Mouse (Mus musculus) left cerebral cortex, adult 2 months (tissue): ENCODE data around the gene Fem1a. TPM values are rescaled to one million over a fixed set of nuclear protein-coding genes. Genes with fewer than 3 reads are reported as not detected.
A peak's percentile ranks its signal among the peaks of the same experiment; 100 is the strongest.

Experiments used
- DNase-seq, 2 experiments: peaks; one replicate each; pipeline ENCODE4 v3.0.0; 2021 to 2022; ENCODE audit warnings: low spot score in 2 of 2, mixed read lengths in 1 of 2; ENCODE audit errors: extremely low spot score in 1 of 2
- H3K27ac ChIP-seq: fragments of 200-600 bp; 2 replicates; pipeline ENCODE4 v1.8.1; 2022
- H3K4me3 ChIP-seq: fragments of 200-600 bp; 2 replicates; pipeline ENCODE4 v1.8.1; 2022
- CTCF ChIP-seq: fragments of 200-600 bp; IDR thresholded peaks from 2 replicates; pipeline ENCODE4 v1.8.1; 2022; ENCODE audit warnings: antibody characterized with exemption, mild to moderate bottlenecking, moderate library complexity
- intact Hi-C: fragments of 180-260 bp; cut with DNase I; formaldehyde crosslinking; loops from one replicate; pipeline ENCODE4 v1.15.1; 2025
- long read RNA-seq, 2 experiments: library from polyadenylated mRNA; stranded (forward); transcript quantifications; one replicate each; pipeline ENCODE4 v2.0.0; 2021; ENCODE audit warnings: borderline mapping rate in 2 of 2
- total RNA-seq, 2 experiments: library from RNA; stranded (reverse); gene quantifications; 2 replicates each; pipeline ENCODE4 v1.2.3; 2021

Gene Fem1a
- 10 to 100 TPM; 31.8 to 34.6 TPM for total RNA-seq
- long read RNA-seq, experiment 1, full-length matches to known transcripts: 47 of 48 reads
- long read RNA-seq, experiment 1, partial matches to known transcripts: 0 of 48 reads
- long read RNA-seq, experiment 1, other reads (novel, unspliced or antisense): 1 of 48 reads
- long read RNA-seq, experiment 2, full-length matches to known transcripts: 40 of 41 reads
- long read RNA-seq, experiment 2, partial matches to known transcripts: 0 of 41 reads
- long read RNA-seq, experiment 2, other reads (novel, unspliced or antisense): 1 of 41 reads

DNA sequence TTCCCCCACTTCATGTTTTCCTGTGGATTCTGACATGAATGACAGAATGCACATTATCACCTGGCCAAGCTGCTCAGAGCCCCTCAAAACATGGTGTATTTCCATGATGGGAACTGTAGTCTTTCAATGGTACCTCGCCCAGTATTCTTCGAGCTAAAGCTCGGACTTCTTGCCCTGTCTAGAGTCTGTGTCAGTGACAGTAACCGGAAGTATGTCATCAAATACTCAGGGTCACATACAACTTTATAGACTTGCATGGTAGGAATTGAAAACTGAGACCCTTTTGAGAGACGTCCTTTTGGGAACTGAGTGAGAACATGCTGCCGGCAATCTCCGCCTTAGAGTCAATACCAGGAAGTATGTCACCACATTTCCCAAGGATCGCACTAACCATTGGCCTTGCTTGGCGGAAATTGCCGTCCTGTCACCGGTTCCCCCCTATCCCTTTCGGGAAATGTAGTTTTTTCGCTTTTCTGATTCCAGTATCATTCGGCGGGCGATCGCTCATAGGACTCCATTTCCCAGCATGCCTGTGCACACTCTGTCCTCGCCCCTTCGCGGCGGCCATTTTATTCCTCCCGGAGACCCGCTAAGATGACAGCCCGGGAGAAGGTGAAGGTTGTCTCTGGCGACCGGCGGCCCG is at the start of gene Fem1a:
Gene Fem1a (plus strand): TSS at position 572 of the 643 bp plus-strand sequence.
- intact Hi-C loops: loop anchor here (1.0 kb wide), 1 partner anchor 38 kb away; the partner anchor contains the start of gene Dpp9
- TF ChIP-seq CTCF: no peak
- H3K4me3 ChIP-seq: peak within 1 kb of the TSS; percentile 90
- H3K27ac ChIP-seq: peak within 1 kb of the TSS; percentile 98
- peak; percentile 90 to 93 for DNase-seq

DNA sequence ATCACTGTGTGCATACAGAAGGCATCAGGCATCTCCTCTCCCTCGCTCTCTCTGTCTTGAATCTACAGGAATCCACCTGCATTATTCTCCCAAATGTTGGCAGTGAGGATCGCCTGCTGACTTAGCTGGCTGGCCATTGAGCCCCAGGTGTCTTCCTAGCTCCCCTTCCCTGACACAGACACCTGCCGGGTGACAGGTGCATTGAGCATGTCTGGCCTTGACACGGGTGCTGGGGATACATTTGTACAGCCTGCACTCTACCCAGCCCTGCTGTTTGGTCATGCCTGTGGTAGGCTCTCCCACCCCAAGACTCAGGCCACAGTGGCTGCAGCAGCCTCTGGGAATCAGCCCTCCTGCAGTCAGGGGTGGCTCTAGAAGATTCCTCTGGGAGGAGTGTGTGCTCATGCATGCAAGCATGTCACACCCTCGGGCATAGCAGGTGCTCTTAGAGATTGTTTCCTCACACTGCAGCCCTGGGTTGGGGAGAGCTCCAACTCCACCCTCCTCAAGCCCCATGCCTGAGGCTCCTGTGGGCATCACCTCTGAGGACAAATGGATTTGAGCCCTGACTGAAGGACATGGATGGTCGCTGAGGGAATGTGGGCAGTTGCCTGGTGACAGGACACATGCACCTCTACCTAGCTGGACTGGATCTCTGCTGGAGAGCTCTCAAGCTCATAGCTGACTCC is 49.5 kb upstream of the Fem1a start:
- no peak for TF ChIP-seq CTCF
- intact Hi-C loops: no loop called here
- DNase-seq: no peak
- Histone ChIP-seq H3K4me3 (no peak overlapping the region), H3K27ac (no peak overlapping the region)

DNA sequence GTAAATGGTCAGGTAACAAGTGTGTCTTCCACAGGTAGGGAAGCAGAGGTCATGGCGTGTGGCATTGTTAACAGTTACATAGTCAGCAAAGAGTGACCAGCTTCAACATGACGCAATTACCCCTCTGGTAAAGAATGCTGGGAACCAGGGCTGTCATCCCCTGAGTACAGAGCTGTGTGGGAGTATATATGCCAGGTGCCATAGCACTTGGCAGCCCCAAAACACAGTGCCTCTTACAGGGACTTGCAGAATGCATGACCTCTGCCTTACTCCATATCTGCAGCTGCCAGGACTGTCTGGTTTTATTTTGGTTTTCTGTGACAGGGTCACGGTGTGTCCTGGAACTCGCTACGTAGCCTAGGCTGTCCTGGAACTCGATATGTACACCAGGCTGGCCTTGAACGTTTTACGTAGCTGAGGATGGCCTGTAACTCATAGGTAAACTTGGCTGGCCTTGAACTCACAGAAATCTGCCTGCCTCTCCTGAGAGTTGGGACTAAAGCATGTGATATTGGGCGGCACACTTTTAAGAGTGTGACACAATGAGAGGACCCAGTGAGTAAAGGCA is 48.6 kb upstream of the Fem1a start:
- no peak for TF ChIP-seq CTCF
- Histone ChIP-seq H3K27ac (no peak overlapping the region), H3K4me3 (no peak overlapping the region)
- intact Hi-C loops: loop anchor here (2.0 kb wide), 1 partner anchor 15 kb away; no protein-coding TSS in a partner anchor
- DNase-seq: no peak

DNA sequence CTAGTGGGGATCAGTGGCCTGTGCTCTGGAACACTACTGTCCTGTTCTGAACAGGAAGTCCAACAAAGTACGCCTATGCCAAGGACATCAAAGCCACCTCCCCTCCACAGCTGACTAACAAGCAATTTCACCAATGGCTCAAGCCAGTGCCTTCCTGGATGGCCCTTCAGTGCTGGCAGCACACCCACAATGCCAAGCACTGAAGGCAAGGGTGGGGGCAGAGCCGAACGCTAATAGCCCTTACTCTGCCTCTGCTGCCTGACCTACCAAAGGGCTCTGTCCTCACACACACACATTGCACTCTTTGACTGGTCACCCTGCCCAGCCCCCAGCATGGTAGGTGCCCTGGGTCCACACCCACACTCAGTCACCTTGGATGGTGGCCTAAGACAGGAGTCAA is 47.8 kb upstream of the Fem1a start:
- no peak overlapping the region for H3K27ac ChIP-seq
- no peak for DNase-seq
- H3K4me3 ChIP-seq: no peak overlapping the region
- TF ChIP-seq CTCF: no peak
- intact Hi-C loops: loop anchor here (2.0 kb wide), 1 partner anchor 16 kb away; no protein-coding TSS in a partner anchor

DNA sequence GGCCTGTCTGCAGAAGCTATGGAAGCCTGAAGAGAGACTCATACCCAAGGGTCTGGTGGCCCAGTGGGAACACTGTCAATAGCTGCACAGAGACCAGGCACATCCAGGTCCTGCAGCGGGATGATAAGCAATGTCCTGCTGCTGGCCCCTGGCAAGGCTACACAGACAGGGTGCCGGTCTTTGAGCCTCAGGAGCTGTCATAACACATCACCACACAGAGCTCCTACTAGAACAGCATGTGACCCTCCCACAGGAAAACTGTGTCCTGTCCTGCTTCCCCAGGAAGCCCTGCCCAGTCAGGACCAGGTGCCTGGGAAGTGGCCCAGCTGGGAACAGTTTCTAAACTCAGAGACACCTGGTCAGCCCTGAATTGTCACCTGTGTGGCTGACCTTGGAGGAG is 45.5 kb upstream of the Fem1a start:
- no peak for DNase-seq
- TF ChIP-seq CTCF: no peak
- Histone ChIP-seq H3K4me3 (no peak overlapping the region), H3K27ac (no peak overlapping the region; the same call in 1 of the 2 replicates)
- intact Hi-C loops: no loop called here

DNA sequence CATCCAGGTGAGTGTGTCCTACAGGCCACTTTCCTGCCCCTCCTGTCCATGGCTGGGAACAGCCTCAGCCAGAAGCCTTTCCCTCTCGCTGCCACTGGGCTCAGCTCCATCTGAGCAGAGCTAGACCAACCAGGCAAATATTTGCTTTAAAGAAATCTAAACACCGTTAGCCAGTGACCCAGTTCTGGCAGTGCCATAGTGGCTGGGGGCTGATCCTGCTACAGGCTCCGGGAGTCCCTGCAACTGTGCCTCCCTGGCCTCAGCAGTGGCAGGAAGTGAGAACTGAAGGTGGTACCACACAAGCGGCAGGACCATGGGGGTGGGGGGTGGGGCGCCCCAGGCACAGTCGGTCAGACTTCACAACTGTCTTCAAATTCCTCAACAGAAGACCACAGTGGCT is 43.9 kb upstream of the Fem1a start:
- no peak for TF ChIP-seq CTCF
- intact Hi-C loops: no loop called here
- no peak overlapping the region for H3K4me3 ChIP-seq
- DNase-seq: no peak
- no peak overlapping the region for H3K27ac ChIP-seq

DNA sequence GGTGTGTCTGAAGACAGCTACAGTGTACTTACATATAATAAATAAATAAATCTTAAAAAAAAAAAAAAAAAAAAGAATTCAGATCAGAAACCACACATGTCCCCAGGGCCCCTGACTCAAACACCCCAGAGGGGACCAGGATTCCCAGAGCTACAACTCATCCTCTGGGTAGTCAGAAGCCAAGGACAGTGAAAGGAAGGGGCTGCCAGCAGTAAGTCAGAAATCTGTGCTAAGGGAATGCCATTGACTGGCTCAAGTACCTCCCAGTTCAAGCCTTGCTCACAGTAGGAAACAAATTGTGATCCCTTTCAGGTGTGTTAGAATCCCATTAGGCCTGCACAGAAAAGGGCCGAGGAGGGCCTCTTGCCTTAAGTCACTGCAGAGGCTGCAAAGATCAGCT is 42.4 kb upstream of the Fem1a start:
- Histone ChIP-seq H3K27ac (no peak overlapping the region), H3K4me3 (no peak overlapping the region)
- intact Hi-C loops: no loop called here
- TF ChIP-seq CTCF: no peak
- no peak for DNase-seq

DNA sequence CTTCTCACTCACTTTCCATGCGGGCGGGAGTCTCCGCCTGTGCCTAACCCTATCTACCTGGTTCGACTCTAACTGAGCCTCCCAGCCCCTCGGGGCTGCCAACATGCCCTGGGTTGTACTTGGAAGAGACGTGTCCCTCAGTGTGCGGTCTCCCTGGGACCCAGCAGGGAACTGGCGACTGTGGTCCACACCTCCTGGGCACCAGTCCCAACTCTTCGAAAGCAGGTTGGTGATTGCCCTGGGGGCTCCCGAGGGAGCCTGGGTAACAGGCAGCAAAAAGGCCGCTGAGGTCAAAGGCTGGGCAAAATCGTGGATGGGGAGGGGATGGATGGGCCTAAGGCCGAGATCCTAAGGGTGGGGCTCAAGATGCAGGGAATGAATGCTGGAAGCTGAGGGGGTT is 38.9 kb upstream of the Fem1a start:
- H3K4me3 ChIP-seq: peak overlapping the region; percentile 92
- H3K27ac ChIP-seq: peak overlapping the region; percentile 91
- TF ChIP-seq CTCF: no peak
- no peak for DNase-seq
- intact Hi-C loops: loop anchor here (1.0 kb wide), 2 partner anchors 34 to 39 kb away; partner anchors contain the start of gene Fem1a

DNA sequence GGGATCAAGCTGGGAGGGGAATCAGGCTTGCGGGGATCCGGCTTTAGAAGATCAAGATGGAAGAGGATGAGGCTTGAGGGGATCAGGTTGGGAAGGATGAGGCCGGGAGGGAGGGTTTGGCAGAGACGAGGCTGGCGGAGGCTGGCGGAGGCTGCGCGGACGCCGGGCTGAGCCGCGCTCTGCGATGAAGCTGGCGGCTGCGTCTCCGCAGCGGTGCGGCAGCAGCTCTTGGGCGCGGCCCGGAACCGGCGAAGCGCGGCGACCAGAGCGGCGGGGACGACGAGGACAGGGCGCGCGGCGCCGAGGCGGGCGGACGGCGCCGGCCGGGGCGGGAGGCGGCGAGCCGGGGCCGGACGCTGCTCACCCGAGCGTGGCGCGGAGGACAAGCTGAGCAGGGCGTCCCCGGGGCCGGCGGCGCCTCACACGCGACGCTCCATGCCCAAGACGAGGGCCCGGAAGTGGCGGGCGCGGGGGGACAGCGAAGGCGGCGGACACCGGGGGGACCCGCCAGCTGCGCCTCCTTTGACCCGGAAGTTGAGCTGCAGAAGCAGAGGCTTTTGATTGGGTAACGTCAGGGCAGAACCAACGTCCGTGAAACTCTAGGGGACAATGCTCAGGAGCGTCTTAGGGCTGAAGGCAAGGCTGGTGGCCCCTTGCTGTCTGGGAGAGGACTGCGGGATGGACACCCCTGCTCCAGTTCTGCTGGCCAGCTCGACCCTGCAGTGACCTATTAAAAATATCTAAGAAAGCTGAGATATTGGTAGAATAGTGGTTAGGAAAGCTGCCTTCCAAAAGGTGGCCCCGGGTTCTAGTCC is 38.0 kb upstream of the Fem1a start, which contains the start of gene Dpp9:
Gene Dpp9 (minus strand): TSS at position 529 of the 815 bp plus-strand sequence.
- H3K27ac ChIP-seq: peak within 1 kb of the TSS; percentile 91
- peak; percentile 88 to 92 for DNase-seq
- intact Hi-C loops: loop anchor here (1.0 kb wide), 2 partner anchors 33 to 38 kb away; partner anchors contain the start of gene Fem1a
- peak within 1 kb of the TSS; percentile 92 for H3K4me3 ChIP-seq
- TF ChIP-seq CTCF: peak; percentile 43

DNA sequence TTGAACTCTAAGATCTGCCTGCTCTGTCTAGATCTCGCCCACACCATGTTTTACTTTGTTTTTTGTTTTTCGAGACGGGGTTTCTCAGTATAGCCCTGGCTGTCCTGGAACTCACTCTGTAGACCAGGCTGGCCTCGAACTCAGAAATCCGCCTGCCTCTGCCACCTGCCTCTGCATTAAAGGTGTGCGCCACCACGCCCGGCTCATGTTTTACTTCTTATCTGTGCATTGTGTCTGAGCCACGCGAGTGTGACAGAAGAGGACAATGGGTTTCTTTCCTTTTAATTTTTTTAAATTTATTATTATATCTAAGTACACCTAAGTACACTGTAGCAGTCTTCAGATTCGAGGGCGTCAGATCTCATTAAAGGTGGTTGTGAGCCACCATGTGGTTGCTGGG is 37.4 kb upstream of the Fem1a start:
- Histone ChIP-seq H3K27ac (peak overlapping the region; percentile 90), H3K4me3 (peak overlapping the region; percentile 92)
- intact Hi-C loops: no loop called here
- DNase-seq: no peak
- TF ChIP-seq CTCF: no peak

DNA sequence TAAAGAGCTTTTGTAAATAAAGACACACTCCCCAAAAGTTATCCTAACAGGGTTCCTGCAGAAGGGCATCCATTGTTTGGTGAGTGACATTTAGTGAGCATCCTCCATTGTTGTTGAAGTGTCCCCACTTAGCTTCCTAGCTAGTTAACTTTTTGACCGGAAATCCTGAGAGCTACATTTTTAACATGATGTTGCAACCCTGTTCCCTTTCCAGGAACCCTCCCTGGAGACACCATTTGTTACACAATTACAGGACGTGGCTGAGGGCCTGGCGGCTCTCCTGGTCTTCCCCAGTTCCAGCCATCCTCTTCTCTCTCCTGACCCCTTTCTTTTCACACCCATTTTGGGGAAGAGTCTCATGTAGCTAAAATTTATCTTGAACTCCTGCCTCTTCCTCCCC is 36.8 kb upstream of the Fem1a start:
- TF ChIP-seq CTCF: no peak
- no peak for DNase-seq
- H3K27ac ChIP-seq: no peak overlapping the region
- no peak overlapping the region for H3K4me3 ChIP-seq
- intact Hi-C loops: no loop called here
